Mouse (Mus musculus) cerebellum, postnatal 10 days (tissue): ENCODE results near the gene Susd1.

Experiments
- DNase-seq, 2 experiments: peaks; one replicate each; pipeline ENCODE4 v3.0.0; 2021; ENCODE audit warnings: mixed read lengths in 2 of 2

Susd1 gene

DNA sequence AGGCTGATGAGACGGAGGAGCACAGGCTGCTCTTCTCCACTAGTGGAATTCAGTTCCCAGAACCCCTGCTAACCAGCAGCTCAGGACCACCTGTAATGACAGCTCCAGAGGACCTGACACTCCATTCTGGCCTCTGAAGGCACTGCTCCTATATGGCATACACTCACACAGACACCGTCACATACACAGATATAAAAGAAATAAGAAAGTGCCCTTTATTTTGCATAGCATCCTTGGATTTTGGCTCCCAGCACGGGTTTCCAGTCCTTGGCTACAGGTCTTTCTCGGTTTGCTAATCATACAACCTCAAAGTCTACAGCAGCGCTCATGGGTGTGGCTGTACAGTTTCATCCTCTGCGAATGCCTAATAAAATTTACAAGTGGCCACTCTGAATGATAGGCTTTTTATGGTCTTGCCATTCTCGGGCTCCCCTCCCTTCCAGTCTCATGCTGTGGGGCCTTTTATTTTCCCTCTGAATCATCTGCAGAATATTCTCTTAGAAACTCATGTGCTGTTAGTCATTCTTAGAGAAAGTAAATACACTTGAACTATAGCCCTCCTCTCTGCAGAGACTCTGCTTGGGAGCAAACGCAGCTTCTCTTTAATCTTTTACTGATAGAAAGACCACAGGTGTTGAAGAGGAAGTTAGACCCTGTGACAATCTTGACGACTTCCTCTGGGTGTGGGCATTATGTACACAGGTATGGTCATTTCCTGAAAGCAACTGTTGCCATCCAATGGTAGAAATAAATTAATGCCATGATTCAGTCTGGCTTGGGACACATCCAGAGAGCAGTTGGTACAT, 119.1 kb downstream of the Susd1 start:
- no peak for DNase-seq

DNA sequence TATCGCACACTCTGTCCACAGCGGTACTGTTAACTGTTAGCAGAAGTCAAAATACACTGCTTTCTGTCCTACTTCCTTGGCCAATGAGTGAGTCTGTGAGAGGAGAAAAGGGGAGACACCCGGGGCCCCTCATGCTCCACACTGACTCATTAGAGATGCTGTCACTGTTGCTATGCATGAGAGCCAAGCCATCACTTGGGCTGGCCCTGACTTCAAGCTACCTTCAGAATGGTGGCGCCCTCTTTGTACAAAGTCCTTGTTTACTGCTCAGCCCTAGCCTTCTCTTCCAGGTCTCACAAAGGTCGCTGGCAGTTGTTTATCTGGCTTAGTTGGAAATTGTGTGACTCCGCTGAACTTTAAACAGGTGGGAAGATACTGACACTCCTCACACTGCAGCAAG, 119.8 kb downstream of the Susd1 start:
- DNase-seq: no peak

DNA sequence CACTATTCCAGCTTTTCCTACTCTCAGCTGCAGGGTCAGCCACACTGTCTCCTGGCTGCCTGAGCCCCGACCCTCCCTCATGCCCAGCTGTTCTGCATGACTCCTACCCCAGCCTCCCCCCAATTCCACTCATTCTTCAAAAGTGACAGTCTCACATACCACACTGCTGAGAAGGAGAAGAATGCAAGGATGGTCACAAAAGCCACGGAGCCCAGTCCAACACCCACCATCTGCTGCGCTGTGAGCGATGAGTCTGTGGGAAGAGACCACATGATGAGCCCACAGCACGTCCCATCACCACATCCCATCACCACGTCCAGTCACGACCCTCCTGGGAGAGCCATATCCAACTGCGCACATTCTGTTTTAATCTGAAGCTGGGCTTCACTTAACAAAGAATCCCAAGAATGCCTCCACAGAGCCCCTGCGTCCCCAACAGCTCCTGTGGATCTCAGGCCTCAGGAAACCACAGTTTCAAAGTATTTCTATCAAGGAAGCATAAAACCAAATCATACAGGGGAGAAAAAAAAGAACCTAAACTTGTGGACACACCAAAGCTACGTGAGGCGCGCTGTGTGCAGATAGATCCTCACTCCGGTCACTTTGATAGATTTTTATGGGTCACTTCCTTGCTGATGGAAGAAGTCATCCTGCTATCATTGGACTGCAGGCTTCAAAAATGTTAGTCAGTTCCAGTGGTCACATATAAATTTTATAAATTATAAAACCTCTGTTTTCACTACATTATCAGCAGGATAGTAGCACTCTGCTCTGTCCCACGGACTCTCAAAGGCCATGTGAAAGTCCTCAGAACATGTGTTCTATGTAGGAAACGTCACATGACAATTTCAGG, 122.7 kb downstream of the Susd1 start:
- no peak for DNase-seq

GRCm38 (mm10) chr4:59314939-59315552, 123.4 kb downstream of the Susd1 start:
- DNase-seq: no peak

DNA sequence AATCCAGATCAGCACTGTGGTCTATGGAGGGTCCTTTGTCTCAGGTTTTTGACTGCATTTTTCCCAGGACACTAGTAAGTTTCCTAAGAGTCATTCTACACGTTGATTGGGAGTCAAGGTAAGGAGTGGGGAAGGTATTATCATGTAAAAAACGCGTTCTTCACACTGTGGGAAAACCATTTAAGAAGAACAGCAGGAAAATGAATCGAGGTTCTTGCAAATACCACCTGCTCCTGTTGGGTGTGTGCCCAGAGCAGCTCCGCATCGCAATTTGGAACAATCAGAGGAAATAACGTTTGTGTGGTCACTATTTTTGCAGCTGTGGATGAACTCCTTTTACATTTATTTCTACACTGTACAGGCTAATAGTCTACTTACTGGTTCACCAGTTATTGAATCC, 125.5 kb downstream of the Susd1 start:
- DNase-seq: peak; percentile 73 to 74

DNA sequence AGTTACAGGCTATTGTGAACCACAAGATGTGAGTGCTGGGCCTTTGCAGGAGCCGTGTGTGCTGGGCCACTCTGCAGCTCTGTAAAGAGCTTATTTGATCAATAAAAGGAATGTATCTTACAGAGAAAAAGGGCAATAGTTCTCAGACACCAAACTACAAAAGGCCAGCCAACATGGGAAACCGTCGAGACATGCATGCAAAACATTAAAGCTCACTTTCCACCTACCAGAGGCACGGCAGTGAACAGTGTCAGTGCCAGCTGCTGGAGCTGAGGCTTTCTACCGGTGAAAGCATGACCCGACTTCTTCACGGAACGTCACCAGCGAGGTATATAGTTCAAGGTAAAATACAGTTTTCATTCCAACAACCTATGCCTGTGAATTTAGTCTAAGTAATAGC, 127.8 kb downstream of the Susd1 start:
- no peak for DNase-seq

DNA sequence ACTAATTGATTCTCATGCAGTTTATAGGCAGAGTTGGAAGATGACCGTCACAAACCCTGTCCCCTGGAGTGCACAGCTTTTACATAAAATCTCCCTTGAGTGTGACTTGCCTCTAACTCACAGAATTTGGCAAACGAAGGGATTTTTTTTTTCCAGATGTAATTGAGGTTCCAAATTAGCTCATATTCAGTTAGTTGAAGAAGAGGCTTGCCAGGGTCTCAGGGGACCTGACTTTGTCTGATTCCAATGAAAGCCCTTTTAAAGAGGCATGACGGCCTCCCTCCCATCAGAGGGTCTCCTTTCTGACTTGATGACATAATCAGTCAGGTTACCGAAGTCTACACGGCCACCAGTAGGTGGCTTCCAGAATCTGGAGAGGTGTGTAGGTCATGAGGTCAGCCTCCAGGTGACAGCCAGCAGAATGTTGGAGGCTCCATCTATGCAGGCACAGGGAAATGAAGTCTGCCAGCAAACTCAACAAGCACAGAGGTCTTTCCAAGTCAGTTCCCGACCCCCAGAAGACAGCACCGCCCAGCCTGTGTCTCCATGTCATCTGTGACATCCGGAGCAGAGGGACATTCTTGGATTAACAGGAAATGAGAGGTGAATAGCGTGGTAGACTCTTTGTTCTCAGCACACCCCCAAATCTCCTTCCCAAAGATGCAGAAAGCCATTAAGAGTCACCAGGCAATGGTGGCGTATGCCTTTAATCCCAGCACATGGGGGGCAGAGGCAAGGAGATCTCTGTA, 130.4 kb downstream of the Susd1 start:
- DNase-seq: no peak

DNA sequence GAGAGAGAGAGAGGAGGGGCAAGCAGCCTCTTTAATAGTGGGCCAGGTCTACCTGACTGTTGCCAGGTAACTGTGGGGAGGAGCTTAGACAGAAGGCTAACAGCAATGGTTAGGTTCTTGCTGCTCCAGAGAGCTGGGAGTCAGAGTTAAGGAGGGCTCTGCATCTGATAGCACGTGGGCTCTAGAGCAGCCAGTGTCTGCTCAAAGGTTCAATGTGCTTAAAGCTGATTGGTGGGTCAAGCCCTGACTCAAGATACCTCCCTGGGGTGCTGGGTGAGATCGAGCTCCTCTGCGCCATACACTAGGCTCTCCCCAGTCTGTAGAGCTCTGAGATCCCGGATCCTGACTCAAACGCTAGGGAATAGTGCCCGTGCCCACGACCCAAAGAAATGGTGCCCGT, 136.0 kb downstream of the Susd1 start:
- DNase-seq: no peak

DNA sequence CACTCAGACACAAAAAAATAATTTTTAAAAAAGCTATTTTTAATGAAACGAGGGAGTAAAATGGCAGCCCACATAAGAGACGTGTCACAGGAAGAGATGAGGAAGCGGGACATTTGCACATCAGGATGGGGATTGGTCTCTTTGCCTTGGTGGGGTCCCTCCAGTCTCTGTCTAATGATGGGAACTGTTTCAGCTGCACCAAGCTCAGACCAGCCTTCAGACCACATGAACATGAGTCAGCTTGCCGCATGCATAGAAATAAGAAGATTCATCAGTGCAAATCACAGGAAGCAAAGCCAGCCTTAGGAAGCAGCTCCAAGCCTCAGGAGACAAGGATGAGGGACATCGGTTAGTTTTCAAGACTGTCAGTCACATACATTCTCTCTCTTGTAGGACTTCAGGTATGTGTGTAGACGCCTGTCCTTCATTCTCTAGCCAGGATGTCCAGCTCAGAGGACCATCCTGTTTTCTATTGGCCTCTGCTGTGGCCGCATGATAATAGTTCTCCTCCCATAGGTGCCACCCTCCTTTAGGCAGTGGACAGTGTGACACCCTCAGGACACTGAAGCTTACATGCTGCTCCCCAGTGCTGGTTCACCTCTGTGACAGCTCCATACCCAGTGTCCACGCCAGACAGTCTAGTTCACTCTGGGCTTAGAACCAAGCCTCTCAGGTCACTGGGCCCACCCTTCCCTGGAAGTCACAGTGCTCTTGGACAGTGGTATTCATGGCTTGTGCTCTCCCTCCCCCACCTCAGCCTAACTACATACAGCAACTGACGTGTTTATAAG, 137.2 kb downstream of the Susd1 start:
- no peak for DNase-seq

DNA sequence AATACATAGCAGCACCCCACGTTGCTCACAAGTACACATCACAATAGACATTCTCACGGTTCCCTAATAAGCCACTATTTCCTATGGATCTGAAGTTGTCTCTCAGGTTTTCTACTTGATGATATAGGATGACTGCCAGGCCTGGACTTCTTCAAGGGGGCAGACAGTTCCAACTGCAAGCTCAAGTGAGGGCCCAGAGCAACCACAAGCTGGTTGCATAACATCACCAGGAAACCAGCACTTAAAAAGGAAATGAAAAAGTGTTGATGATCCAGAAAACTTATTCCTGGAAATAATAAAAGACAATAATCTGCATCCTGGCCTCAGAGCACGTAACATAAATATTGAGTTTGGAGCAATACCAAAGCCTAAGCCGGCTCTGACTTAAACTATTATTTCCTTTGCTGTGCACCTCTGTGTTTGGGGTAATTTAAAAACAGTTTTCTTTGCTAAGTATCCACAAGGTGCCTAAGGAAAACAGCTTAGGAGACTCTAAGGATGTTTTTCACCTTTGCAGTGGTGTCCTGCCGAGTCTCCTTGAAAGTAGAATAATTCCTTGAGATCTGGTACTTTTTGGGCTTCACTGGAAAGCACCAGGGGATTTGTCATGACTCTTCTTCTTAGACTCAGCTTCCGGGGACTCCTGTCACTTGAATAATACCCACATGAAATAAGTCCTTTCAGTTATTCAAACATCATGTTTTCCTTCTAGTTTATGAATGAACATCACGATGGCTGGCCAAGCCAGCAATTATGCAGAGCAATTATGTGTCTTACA, 139.5 kb downstream of the Susd1 start:
- DNase-seq: no peak

DNA sequence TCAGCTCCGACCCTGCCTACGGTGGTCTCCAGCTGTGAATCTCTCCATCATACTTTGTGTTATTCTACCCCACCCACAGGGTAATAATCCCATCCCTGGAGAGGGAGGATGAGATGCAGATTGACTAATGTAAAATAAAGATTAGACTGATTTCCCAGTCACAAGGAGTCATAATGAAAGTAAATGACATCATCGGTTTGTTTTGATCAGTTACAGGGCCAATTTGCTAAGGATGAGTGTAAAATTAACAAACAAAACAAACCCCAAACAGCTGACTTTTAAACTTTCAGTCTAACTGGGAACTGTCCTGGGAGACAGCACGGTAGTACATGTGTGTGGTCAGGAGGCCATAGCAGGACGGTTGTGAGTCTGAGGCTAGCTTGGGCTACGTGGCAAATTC, 143.3 kb downstream of the Susd1 start:
- DNase-seq: no peak

- no peak for DNase-seq
Measured at GRCm38 (mm10) chr4:59294661-59295060, 143.8 kb downstream of the Susd1 start.

DNA sequence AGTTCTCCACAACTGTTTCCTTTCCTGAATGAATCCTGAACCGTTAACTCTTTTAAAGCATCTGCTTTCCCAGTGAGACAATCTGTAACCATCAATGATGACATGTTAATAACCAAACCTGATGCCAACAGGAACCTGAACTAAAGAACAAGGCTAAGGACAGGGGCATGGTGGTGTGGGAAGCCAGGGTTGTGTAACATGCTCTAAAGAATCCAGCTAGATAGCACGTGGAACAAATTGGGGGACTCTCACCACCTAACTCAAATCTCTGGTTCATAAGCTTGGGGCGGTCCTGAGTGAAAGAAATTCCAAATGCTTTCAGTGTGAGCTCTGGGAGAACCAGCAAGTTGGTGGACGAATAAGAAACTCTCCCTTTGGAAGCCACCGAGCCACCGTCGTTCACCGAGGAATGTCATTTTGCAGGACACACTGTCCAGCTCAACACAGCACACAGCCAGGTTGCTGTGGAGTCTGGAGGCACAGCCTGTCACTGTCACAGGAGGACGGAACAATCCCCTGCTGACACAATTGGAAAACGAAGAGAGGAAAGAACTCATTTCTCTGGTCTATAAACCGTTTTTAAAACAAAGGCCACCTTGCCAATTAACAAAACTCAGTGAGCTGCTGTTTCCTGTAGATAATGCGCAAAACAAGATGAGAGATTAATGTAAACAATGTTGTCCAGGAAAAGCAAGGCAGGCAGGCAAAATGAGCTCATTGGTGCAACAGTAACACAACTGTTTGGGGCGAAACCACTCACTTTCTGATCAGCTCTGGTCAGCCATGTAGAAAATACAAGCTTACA, 146.3 kb downstream of the Susd1 start:
- no peak for DNase-seq

DNA sequence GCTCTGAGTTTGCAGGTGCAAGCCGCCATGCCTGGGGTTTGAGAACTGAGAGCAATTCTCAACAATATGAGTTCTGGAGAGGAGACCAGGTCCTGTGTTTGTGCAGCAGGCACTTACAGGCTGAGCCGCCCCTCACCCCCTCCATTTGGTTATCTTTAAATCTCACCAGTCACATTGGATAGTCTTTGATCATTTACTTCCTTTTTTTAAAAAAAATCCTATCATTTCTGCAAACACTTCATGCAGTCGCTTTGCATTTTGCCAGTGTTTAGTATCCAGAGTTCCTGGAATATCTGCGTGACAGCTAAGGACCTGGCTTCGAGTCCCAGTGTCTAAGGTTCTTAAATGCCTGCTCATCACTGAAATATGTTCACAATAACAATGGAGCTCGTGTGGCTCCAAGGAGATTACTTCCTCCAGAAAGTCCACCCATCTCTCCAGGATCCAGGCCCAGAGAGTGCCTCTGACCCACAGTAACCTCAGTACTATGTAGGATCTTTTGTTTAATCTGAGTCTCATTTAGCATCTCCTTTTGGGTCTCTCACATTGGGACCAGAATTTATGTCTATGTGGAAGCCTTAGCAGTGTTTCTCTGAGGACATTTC, 147.4 kb downstream of the Susd1 start:
- DNase-seq: no peak

GRCm38 (mm10) chr4:59287103-59287502, 151.3 kb downstream of the Susd1 start:
- no peak for DNase-seq

DNA sequence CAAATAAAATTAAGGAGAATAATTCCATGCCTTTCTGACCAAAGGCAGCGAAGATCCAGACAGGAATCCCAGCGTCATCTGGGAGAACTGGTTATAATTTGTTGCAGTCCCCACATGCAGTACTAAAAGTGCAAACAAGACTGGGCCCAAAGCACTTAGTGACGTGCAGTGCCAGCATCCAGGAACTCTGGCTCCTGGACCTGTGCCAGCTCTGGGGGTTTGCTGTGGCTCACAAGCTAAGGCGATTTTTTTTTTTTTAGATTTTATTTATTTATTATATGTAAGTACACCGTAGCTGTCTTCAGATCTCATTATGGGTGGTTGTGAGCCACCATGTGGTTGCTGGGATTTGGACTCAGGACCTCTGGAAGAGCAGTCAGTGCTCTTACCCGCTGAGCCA, 152.1 kb downstream of the Susd1 start:
- DNase-seq: peak; percentile 45 to 53

- DNase-seq: peak; percentile 33 to 36
Measured at GRCm38 (mm10) chr4:59282699-59283487, 155.5 kb downstream of the Susd1 start.

DNA sequence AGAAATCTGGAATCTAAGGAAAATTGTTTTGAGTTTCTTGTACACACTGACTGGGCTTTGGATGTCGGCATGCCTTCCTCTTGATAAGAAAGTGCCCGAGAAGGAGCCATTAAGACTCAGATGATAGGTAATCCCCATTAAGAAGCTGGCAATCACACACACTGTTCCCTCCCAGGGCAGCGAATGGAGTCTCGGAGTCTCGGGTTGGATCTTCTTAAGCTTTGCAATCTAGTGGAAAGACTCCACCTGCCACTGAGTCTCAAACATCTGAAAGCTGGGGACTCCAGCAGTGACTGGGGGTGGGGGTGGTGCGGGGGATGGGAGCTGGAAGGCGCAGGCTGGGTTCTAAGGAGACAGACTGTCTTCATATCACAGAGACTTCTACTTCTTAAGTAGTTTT, 156.3 kb downstream of the Susd1 start:
- peak; percentile 25 to 35 for DNase-seq

- DNase-seq: no peak
Measured at GRCm38 (mm10) chr4:59280876-59281275, 157.6 kb downstream of the Susd1 start.
